Mouse (Mus musculus) bone marrow macrophage, adult 2 months (primary cell): ENCODE measurements at regions not wholly inside any gene's neighbourhood (a gene's known extent, or its start where the extent isn't known, plus 50 kb on each side); places are given as distances from the start of the nearest gene placed in this dataset.

Source experiments
- CTCF ChIP-seq: IDR thresholded peaks from 2 replicates; pipeline ENCODE4 v1.5.1; 2012; ENCODE audit warnings: low read depth, mild to moderate bottlenecking, low read length, moderate library complexity
- POLR2A ChIP-seq: IDR thresholded peaks from 2 replicates; pipeline ENCODE4 v1.6.1; 2012; ENCODE audit warnings: mild to moderate bottlenecking, low read depth, low read length, borderline replicate concordance

- TF ChIP-seq CTCF = no peak
- no peak for TF ChIP-seq POLR2A
Observed at GRCm38 (mm10) chr16:74702067-74702466, 290.4 kb upstream of the Robo2 start.
